In the genomic region with DNA sequence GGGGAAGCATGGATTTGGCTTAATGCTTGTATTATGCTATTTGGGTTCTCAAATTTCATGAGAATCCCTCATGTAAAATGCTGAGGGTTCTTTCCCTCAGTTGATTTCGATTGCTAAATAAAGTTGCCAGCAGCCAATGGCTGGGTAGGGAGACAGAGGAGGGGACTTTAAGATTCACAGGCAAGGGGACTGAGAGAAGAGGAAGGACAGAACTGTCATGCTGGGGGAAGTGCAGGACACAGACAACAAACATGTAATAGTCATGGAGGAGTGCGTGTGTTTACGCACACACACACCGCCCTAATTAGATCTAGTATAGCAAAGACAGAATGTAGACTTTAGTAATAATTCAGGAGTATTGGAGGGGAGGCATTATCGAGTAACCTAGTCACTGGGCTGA, we compare ENCODE assay signal across 17 mouse cellular contexts.
"Had no signal": no experiment of that assay in that cellular context is flagged by ENCODE, and none has a peak within 500 bp of the region (broad histone marks: within the 10 kb centered on the region; RNA-seq: fewer than 3 reads in every experiment).

No protein-coding gene starts in this region.

- ATAC-seq: midbrain, embryonic 15.5 days had no signal

- H3K27ac ChIP-seq: limb, embryonic 12.5 days; limb, embryonic 15.5 days; liver, embryonic 14.5 days; midbrain, embryonic 12.5 days; midbrain, embryonic 15.5 days; neural tube, embryonic 13.5 days; stomach, embryonic 15.5 days had no signal

- H3K4me3 ChIP-seq: limb, embryonic 12.5 days; limb, embryonic 15.5 days; midbrain, embryonic 12.5 days; midbrain, embryonic 15.5 days; myocyte; neural tube, embryonic 13.5 days; stomach, embryonic 15.5 days had no signal

- H3K27me3 ChIP-seq: limb, embryonic 12.5 days; limb, embryonic 15.5 days; midbrain, embryonic 12.5 days; midbrain, embryonic 15.5 days; neural tube, embryonic 13.5 days; stomach, embryonic 15.5 days had no signal

- DNase-seq: kidney, postnatal 14 days; kidney, postnatal 4 days; left cerebral cortex, postnatal 4 days; lung, adult 2 months; lung, postnatal 14 days; retina, postnatal 1 day; right cerebral cortex, postnatal 25 days; spleen, adult 18-20 months; thymus, postnatal 25 days had no signal

- H3K9ac ChIP-seq: limb, embryonic 12.5 days; limb, embryonic 15.5 days; liver, embryonic 14.5 days; midbrain, embryonic 12.5 days; midbrain, embryonic 15.5 days; neural tube, embryonic 13.5 days; stomach, embryonic 15.5 days had no signal
